Comparison of ENCODE assay signal across 8 mouse cellular contexts in the genomic region with DNA sequence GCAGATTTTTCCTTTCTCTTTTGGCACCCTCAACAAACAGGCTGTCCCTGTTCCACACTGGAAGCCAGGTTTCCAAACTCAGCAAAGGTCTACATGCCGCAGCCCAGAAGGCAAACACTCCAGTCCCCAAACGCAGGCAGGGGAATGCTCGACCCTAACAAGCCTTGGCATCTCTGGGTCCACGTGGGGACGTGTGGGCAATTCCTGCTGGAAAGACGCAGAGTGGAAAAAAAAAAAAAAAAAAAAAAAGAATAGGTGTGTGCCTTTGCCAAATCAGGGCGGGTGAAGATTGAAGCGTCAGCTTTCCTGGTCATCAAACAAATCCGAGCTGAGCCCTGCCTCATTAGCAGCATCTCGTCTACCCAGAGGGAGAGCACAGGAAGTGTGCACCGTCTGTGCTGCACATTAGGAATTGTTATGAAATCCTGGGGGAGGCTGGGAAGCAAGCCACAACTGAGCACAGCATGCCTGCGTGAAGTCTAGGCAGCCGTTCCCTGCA.
A peak's percentile ranks its signal among the peaks of the same experiment; 100 is the strongest.
DNase-seq lines count a peak whose midpoint lies in the region; ATAC-seq and TF ChIP-seq lines count a peak whose summit lies in the region.

No protein-coding gene starts in this region.

- no peak for TF ChIP-seq EP300 in lung, postnatal 0 days (IDR thresholded peaks at IDR 0.05)

- peak; percentile 49; the same call in 1 of the 2 replicates for ATAC-seq in neural tube, embryonic 14.5 days (ENCODE audit: low read depth)
- peak; percentile 87 for ATAC-seq in forebrain, embryonic 15.5 days (replicated peaks)
- no peak for ATAC-seq in lung, postnatal 0 days

- H3K9me3 ChIP-seq in neural tube, embryonic 14.5 days (ENCODE audit: control insufficient read depth, low read length), result no peaks in the 10 kb centered on the region
- no peaks in the 10 kb centered on the region for H3K9me3 ChIP-seq in forebrain, embryonic 15.5 days
- no peaks in the 10 kb centered on the region for H3K9me3 ChIP-seq in lung, postnatal 0 days (ENCODE audit: low read length)

- H3K9ac ChIP-seq in neural tube, embryonic 14.5 days (replicated peaks; ENCODE audit: low read depth, low read length), result no peak overlapping the region
- H3K9ac ChIP-seq in forebrain, embryonic 15.5 days (replicated peaks), result no peak overlapping the region
- no peak overlapping the region for H3K9ac ChIP-seq in lung, postnatal 0 days (replicated peaks; ENCODE audit: low read depth)

- no peaks in the 10 kb centered on the region for H3K36me3 ChIP-seq in neural tube, embryonic 14.5 days (ENCODE audit: control insufficient read depth, insufficient read depth, low read length)
- no peaks in the 10 kb centered on the region for H3K36me3 ChIP-seq in forebrain, embryonic 15.5 days
- no peaks in the 10 kb centered on the region for H3K36me3 ChIP-seq in lung, postnatal 0 days (ENCODE audit: insufficient read depth, low read length)

- DNase-seq in neural tube, embryonic 10.5 days (ENCODE audit: extremely low spot score, low spot score), result no peak
- peak; percentile 43 for DNase-seq in layer of hippocampus, adult 9-10 months (ENCODE audit: low spot score)
- peak; percentile 36 for DNase-seq in lung, postnatal 0 days (ENCODE audit: low spot score)
- no peak for DNase-seq in liver
- DNase-seq in adrenal gland, adult 18-20 months (ENCODE audit: low spot score in 2 of 2), result no peak
- DNase-seq in urinary bladder, adult 18-20 months (ENCODE audit: low spot score in 2 of 2), result no peak

- no peaks in the 10 kb centered on the region for H3K4me1 ChIP-seq in neural tube, embryonic 14.5 days (ENCODE audit: control insufficient read depth, insufficient read depth, low read length)
- H3K4me1 ChIP-seq in forebrain, embryonic 15.5 days, result peaks cover 9% of the 10 kb centered on the region; the same call in 1 of the 2 replicates
- H3K4me1 ChIP-seq in lung, postnatal 0 days (ENCODE audit: insufficient read depth, low read depth, low read length), result no peaks in the 10 kb centered on the region

- WGBS in neural tube, embryonic 14.5 days, result 60% methylated on average over 13 of the region's 13 CpGs
- 34% methylated on average over 13 of the region's 13 CpGs for WGBS in forebrain, embryonic 15.5 days
- 20% methylated on average over 13 of the region's 13 CpGs for WGBS in lung, postnatal 0 days

- H3K27me3 ChIP-seq in neural tube, embryonic 14.5 days (ENCODE audit: control insufficient read depth, insufficient read depth, low read length), result no peaks in the 10 kb centered on the region
- no peaks in the 10 kb centered on the region for H3K27me3 ChIP-seq in forebrain, embryonic 15.5 days
- H3K27me3 ChIP-seq in lung, postnatal 0 days (replicated peaks; ENCODE audit: insufficient read depth, low read length), result no peaks in the 10 kb centered on the region

- H3K4me3 ChIP-seq in neural tube, embryonic 14.5 days (ENCODE audit: low read depth, low read length), result no peak overlapping the region
- H3K4me3 ChIP-seq in forebrain, embryonic 15.5 days, result no peak overlapping the region
- no peak overlapping the region for H3K4me3 ChIP-seq in lung, postnatal 0 days (ENCODE audit: low read depth, low read length)

- TF ChIP-seq CTCF in lung, postnatal 0 days (IDR thresholded peaks at IDR 0.05), result no peak

- H3K27ac ChIP-seq in neural tube, embryonic 14.5 days (ENCODE audit: low read depth, low read length), result no peak overlapping the region
- H3K27ac ChIP-seq in forebrain, embryonic 15.5 days (replicated peaks), result 0 out of 2 replicates have a peak overlapping the region, but pooled peaks have one; percentile 3
- H3K27ac ChIP-seq in lung, postnatal 0 days (ENCODE audit: low read length), result no peak overlapping the region

- H3K4me2 ChIP-seq in neural tube, embryonic 14.5 days (ENCODE audit: low read depth, low read length), result no peak overlapping the region
- H3K4me2 ChIP-seq in forebrain, embryonic 15.5 days (replicated peaks), result 0 out of 2 replicates have a peak overlapping the region, but pooled peaks have one; percentile 0
- H3K4me2 ChIP-seq in lung, postnatal 0 days (replicated peaks; ENCODE audit: low read depth, low read length), result peak overlapping the region; percentile 20; the same call in 1 of the 2 replicates

Comparison
In these comparisons a context has a peak if more than half of its experiments do, and no peak if none do; other contexts are left out.
1. DNase-seq: peak in layer of hippocampus, adult 9-10 months (single experiment) and lung, postnatal 0 days (single experiment); none in neural tube, embryonic 10.5 days (single experiment), liver (single experiment), adrenal gland, adult 18-20 months (0 of 2) and urinary bladder, adult 18-20 months (0 of 2).